Comparison of ENCODE assay signal across 9 mouse cellular contexts in genomic region chr15:8663348-8664099, GRCm38 (mm10). TPM values are rescaled to one million over a fixed set of nuclear protein-coding genes. Genes with fewer than 3 reads are reported as not detected.
A peak's percentile ranks its signal among the peaks of the same experiment; 100 is the strongest.
DNase-seq lines count a peak whose midpoint lies in the region; ATAC-seq and TF ChIP-seq lines count a peak whose summit lies in the region.
"Had no signal": no experiment of that assay in that cellular context is flagged by ENCODE, and none has a peak within 500 bp of the region (broad histone marks: within the 10 kb centered on the region; RNA-seq: fewer than 3 reads in every experiment).

No protein-coding gene starts in this region.

- no peak overlapping the region for H3ac ChIP-seq in C2C12 (ENCODE audit: control insufficient read depth, insufficient read length, low read depth)

- no peaks in the 10 kb centered on the region for H3K36me3 ChIP-seq in C2C12 (ENCODE audit: control insufficient read depth, insufficient read depth)
- no peaks in the 10 kb centered on the region for H3K36me3 ChIP-seq in forebrain, embryonic 11.5 days (ENCODE audit: control insufficient read depth, insufficient read depth, low read length)
- 0 out of 2 replicates have a peak, but pooled peaks cover 8% of the 10 kb centered on the region for H3K36me3 ChIP-seq in heart, embryonic 12.5 days
- H3K36me3 ChIP-seq in midbrain, embryonic 16.5 days (ENCODE audit: control insufficient read depth, insufficient read depth, low read length), result no peaks in the 10 kb centered on the region
- H3K36me3 ChIP-seq in intestine, embryonic 16.5 days (ENCODE audit: control insufficient read depth, insufficient read depth, low read length), result no peaks in the 10 kb centered on the region
- H3K36me3 ChIP-seq: liver, embryonic 15.5 days had no signal

- no peak overlapping the region for H3K4me3 ChIP-seq in C2C12 (ENCODE audit: insufficient read depth, poor library complexity, severe bottlenecking)
- no peak overlapping the region for H3K4me3 ChIP-seq in forebrain, embryonic 11.5 days (ENCODE audit: low read depth, low read length)
- H3K4me3 ChIP-seq in heart, embryonic 12.5 days, result peak overlapping the region; percentile 24; the same call in 1 of the 2 replicates
- H3K4me3 ChIP-seq in midbrain, embryonic 16.5 days (ENCODE audit: low read depth, low read length), result peak overlapping the region; percentile 7; the same call in 1 of the 2 replicates
- H3K4me3 ChIP-seq in intestine, embryonic 16.5 days (ENCODE audit: low read length), result no peak overlapping the region
- H3K4me3 ChIP-seq: liver, embryonic 15.5 days had no signal

- H3K79me2 ChIP-seq in C2C12 (ENCODE audit: control insufficient read depth, insufficient read depth), result no peaks in the 10 kb centered on the region

- WGBS in forebrain, embryonic 11.5 days, result 73% methylated on average over 17 of the region's 17 CpGs
- 37% methylated on average over 17 of the region's 17 CpGs for WGBS in heart, embryonic 12.5 days
- 46% methylated on average over 17 of the region's 17 CpGs for whole genome bisulfite sequencing in midbrain, embryonic 16.5 days
- 65% methylated on average over 17 of the region's 17 CpGs for WGBS in intestine, embryonic 16.5 days

- H3K4me1 ChIP-seq in forebrain, embryonic 11.5 days (replicated peaks; ENCODE audit: control insufficient read depth, insufficient read depth, low read length), result peaks cover 12% of the 10 kb centered on the region
- H3K4me1 ChIP-seq in heart, embryonic 12.5 days (replicated peaks), result peaks cover 74% of the 10 kb centered on the region
- peaks cover 11% of the 10 kb centered on the region for H3K4me1 ChIP-seq in midbrain, embryonic 16.5 days (ENCODE audit: control insufficient read depth, insufficient read depth, low read length)
- peaks cover 7% of the 10 kb centered on the region; the same call in 1 of the 2 replicates for H3K4me1 ChIP-seq in intestine, embryonic 16.5 days (ENCODE audit: control insufficient read depth, insufficient read depth, low read length)

- H3K79me3 ChIP-seq in C2C12 (ENCODE audit: low read depth), result no peaks in the 10 kb centered on the region

- H3K4me2 ChIP-seq in forebrain, embryonic 11.5 days (ENCODE audit: low read depth, low read length, severe bottlenecking), result no peak overlapping the region
- H3K4me2 ChIP-seq in heart, embryonic 12.5 days, result peak overlapping the region; percentile 56
- peak overlapping the region; percentile 48 for H3K4me2 ChIP-seq in midbrain, embryonic 16.5 days (ENCODE audit: low read length)
- H3K4me2 ChIP-seq in intestine, embryonic 16.5 days (ENCODE audit: low read depth, low read length), result no peak overlapping the region
- H3K4me2 ChIP-seq: liver, embryonic 15.5 days had no signal

- no peaks in the 10 kb centered on the region for H3K27me3 ChIP-seq in C2C12 (ENCODE audit: control insufficient read depth, insufficient read depth, insufficient read length)
- no peaks in the 10 kb centered on the region for H3K27me3 ChIP-seq in forebrain, embryonic 11.5 days (ENCODE audit: control insufficient read depth, insufficient read depth, low read length)
- H3K27me3 ChIP-seq in heart, embryonic 12.5 days (replicated peaks), result no peaks in the 10 kb centered on the region
- H3K27me3 ChIP-seq in midbrain, embryonic 16.5 days (ENCODE audit: control insufficient read depth, insufficient read depth, low read depth, low read length), result no peaks in the 10 kb centered on the region
- no peaks in the 10 kb centered on the region for H3K27me3 ChIP-seq in intestine, embryonic 16.5 days (replicated peaks; ENCODE audit: control insufficient read depth, insufficient read depth, low read length)

- no peak for TF ChIP-seq CTCF in C2C12 (IDR thresholded peaks at IDR 0.05; ENCODE audit: control insufficient read depth, insufficient read depth, insufficient read length)

- H3K9me3 ChIP-seq in forebrain, embryonic 11.5 days (ENCODE audit: control insufficient read depth, low read length), result no peaks in the 10 kb centered on the region
- no peaks in the 10 kb centered on the region for H3K9me3 ChIP-seq in heart, embryonic 12.5 days (replicated peaks)
- H3K9me3 ChIP-seq in midbrain, embryonic 16.5 days (replicated peaks; ENCODE audit: control insufficient read depth, low read length, poor library complexity, severe bottlenecking), result no peaks in the 10 kb centered on the region
- H3K9me3 ChIP-seq in intestine, embryonic 16.5 days (ENCODE audit: control insufficient read depth, low read length), result no peaks in the 10 kb centered on the region
- H3K9me3 ChIP-seq: liver, embryonic 15.5 days had no signal

- 0 out of 2 replicates have a peak, but pooled peaks have one; percentile 40 for ATAC-seq in forebrain, embryonic 11.5 days (replicated peaks; ENCODE audit: low FRiP score)
- 0 out of 2 replicates have a peak, but pooled peaks have one; percentile 29 for ATAC-seq in heart, embryonic 12.5 days (ENCODE audit: insufficient number of reproducible peaks, low FRiP score)
- ATAC-seq in midbrain, embryonic 16.5 days, result peak; percentile 61
- ATAC-seq in megakaryocyte-erythroid progenitor cell, adult 5-6 weeks (replicated peaks; ENCODE audit: low FRiP score, low TSS enrichment, poor library complexity, severe bottlenecking), result no peak
- no peak for ATAC-seq in intestine, embryonic 16.5 days

- H3K27ac ChIP-seq in forebrain, embryonic 11.5 days (ENCODE audit: low read depth, low read length), result no peak overlapping the region
- H3K27ac ChIP-seq in heart, embryonic 12.5 days (ENCODE audit: poor library complexity, severe bottlenecking), result peak overlapping the region; percentile 77
- peak overlapping the region; percentile 65 for H3K27ac ChIP-seq in midbrain, embryonic 16.5 days (ENCODE audit: low read length)
- no peak overlapping the region for H3K27ac ChIP-seq in intestine, embryonic 16.5 days (ENCODE audit: low read length)
- H3K27ac ChIP-seq: liver, embryonic 15.5 days had no signal

- H3K9ac ChIP-seq in forebrain, embryonic 11.5 days (ENCODE audit: low read length), result no peak overlapping the region
- 0 out of 2 replicates have a peak overlapping the region, but pooled peaks have one; percentile 25 for H3K9ac ChIP-seq in heart, embryonic 12.5 days
- H3K9ac ChIP-seq in midbrain, embryonic 16.5 days (ENCODE audit: low read depth, low read length), result no peak overlapping the region
- H3K9ac ChIP-seq in intestine, embryonic 16.5 days (ENCODE audit: low read depth, low read length), result no peak overlapping the region
- H3K9ac ChIP-seq: liver, embryonic 15.5 days had no signal

- DNase-seq in ZHBTc4 (ENCODE audit: low read depth, low spot score), result peak; percentile 23
- no peak for DNase-seq in forebrain, embryonic 11.5 days (ENCODE audit: low spot score)
- DNase-seq in layer of hippocampus, postnatal 36 days, result peak; percentile 68 to 71

TF ChIP-seq in C2C12, 6 proteins besides CTCF, POLR2A, EP300 and RAD21:
- TF ChIP-seq MAX (IDR thresholded peaks at IDR 0.05) (no peak), CEBPB (IDR thresholded peaks at IDR 0.05; ENCODE audit: low read depth) (peak; percentile 89)

RNA-seq across cellular contexts. Expression of gene Slc1a3, which starts 47.0 kb away (rescaled TPM):
- 3.8 TPM for polyA plus RNA-seq in C2C12 (2012; fragmentation: generic; extraction: Trizol)
- polyA plus RNA-seq in forebrain, embryonic 11.5 days (2014; fragmentation: Nextera tagmentation; extraction: Ambion mirVana), result 48.7 and 49.3 TPM in 2 replicates
- 19.7 and 19.9 TPM in 2 replicates for polyA plus RNA-seq in heart, embryonic 12.5 days (2016; fragmentation: Nextera tagmentation; extraction: Ambion mirVana)
- 100 to 1,000 TPM; 377 to 416 TPM for total RNA-seq in layer of hippocampus, postnatal 36 days (2021)
- 106 and 142 TPM in 2 replicates for polyA plus RNA-seq in midbrain, embryonic 16.5 days (2015; fragmentation: Nextera tagmentation; extraction: Ambion mirVana)
- 0.22 TPM in 1 of 2 replicates, not detected in the other for total RNA-seq in megakaryocyte-erythroid progenitor cell, adult 5-6 weeks (2014; fragmentation: Nextera tagmentation)
- total RNA-seq in megakaryocyte-erythroid progenitor cell, adult 5-6 weeks (2017), result 3.1 TPM in 1 of 2 replicates, not detected in the other
- 3.7 and 4.0 TPM in 2 replicates for polyA plus RNA-seq in intestine, embryonic 16.5 days (2015; fragmentation: Nextera tagmentation; extraction: Ambion mirVana)

Comparison
In these comparisons a context has a peak if more than half of its experiments do, and no peak if none do; other contexts are left out.
1. H3K4me3 ChIP-seq: peak in heart, embryonic 12.5 days (single experiment) and midbrain, embryonic 16.5 days (single experiment); none in C2C12 (single experiment), forebrain, embryonic 11.5 days (single experiment) and intestine, embryonic 16.5 days (single experiment).
2. ATAC-seq: peak in forebrain, embryonic 11.5 days (single experiment), heart, embryonic 12.5 days (single experiment) and midbrain, embryonic 16.5 days (single experiment); none in megakaryocyte-erythroid progenitor cell, adult 5-6 weeks (single experiment) and intestine, embryonic 16.5 days (single experiment).
3. H3K27ac ChIP-seq: peak in heart, embryonic 12.5 days (single experiment) and midbrain, embryonic 16.5 days (single experiment); none in forebrain, embryonic 11.5 days (single experiment) and intestine, embryonic 16.5 days (single experiment).
4. H3K4me2 ChIP-seq: peak in heart, embryonic 12.5 days (single experiment) and midbrain, embryonic 16.5 days (single experiment); none in forebrain, embryonic 11.5 days (single experiment) and intestine, embryonic 16.5 days (single experiment).